Mouse (Mus musculus) midbrain, embryonic 11.5 days (tissue): Measurements from ENCODE around the gene Hkdc1. TPM values are rescaled to one million over a fixed set of nuclear protein-coding genes. Genes with fewer than 3 reads are reported as not detected.

Experiments used
- ATAC-seq: fragments of 200-750 bp; cut with Nextera tagmentation; 2 replicates; pipeline ENCODE4 v1.8.0; 2017; ENCODE audit warnings: moderate TSS enrichment, moderate library complexity; ENCODE audit not compliant: low FRiP score
- DNase-seq: peaks from one replicate; pipeline ENCODE4 v3.0.0; 2015; ENCODE audit warnings: low spot score; ENCODE audit errors: missing footprints
- H3K27ac ChIP-seq: fragments of 300-500 bp; sonication (generic); 2 replicates; pipeline ENCODE4 v1.5.1; 2014; ENCODE audit warnings: low read depth, low read length
- H3K27me3 ChIP-seq: fragments of 300-500 bp; sonication (generic); 2 replicates; pipeline ENCODE4 v1.6.1; 2014; ENCODE audit warnings: mild to moderate bottlenecking, low read length, moderate library complexity, mixed read lengths; ENCODE audit not compliant: control insufficient read depth, insufficient read depth
- H3K36me3 ChIP-seq: fragments of 300-500 bp; sonication (generic); 2 replicates; pipeline ENCODE4 v1.6.1; 2014; ENCODE audit warnings: mild to moderate bottlenecking, low read length, moderate library complexity, mixed read lengths; ENCODE audit not compliant: control insufficient read depth, insufficient read depth
- H3K4me1 ChIP-seq: fragments of 300-500 bp; sonication (generic); 2 replicates; pipeline ENCODE4 v1.6.1; 2014; ENCODE audit warnings: low read length; ENCODE audit not compliant: control insufficient read depth, insufficient read depth
- H3K4me2 ChIP-seq: fragments of 300-500 bp; sonication (generic); 2 replicates; pipeline ENCODE4 v1.6.1; 2014; ENCODE audit warnings: mild to moderate bottlenecking, moderate library complexity
- H3K4me3 ChIP-seq: fragments of 300-500 bp; sonication (generic); 2 replicates; pipeline ENCODE4 v1.5.1; 2014; ENCODE audit warnings: low read depth, low read length
- H3K9ac ChIP-seq: fragments of 300-500 bp; sonication (generic); 2 replicates; pipeline ENCODE4 v1.6.1; 2014; ENCODE audit warnings: low read length
- H3K9me3 ChIP-seq: fragments of 300-500 bp; sonication (generic); 2 replicates; pipeline ENCODE4 v1.6.1; 2016; ENCODE audit warnings: low read length; ENCODE audit not compliant: control insufficient read depth
- WGBS: fragments of 180-500 bp; shearing (Covaris S2); extraction: QIAGEN DNeasy Blood & Tissue Kit; methylation state at CpG from one replicate; pipeline ENCODE4 v1.1.7; 2014; 5-methylcytosine and 5-hydroxymethylcytosine counted together
- polyA plus RNA-seq: library from polyadenylated mRNA; unstranded; fragments of >200 nt; fragmentation: Nextera tagmentation; extraction: Ambion mirVana; gene quantifications from 2 replicates; pipeline ENCODE4 v1.2.1, GENCODE M21; 2014

Gene Hkdc1
- polyA plus RNA-seq, 1 experiment from 2014 or later = 0.11 TPM

DNA sequence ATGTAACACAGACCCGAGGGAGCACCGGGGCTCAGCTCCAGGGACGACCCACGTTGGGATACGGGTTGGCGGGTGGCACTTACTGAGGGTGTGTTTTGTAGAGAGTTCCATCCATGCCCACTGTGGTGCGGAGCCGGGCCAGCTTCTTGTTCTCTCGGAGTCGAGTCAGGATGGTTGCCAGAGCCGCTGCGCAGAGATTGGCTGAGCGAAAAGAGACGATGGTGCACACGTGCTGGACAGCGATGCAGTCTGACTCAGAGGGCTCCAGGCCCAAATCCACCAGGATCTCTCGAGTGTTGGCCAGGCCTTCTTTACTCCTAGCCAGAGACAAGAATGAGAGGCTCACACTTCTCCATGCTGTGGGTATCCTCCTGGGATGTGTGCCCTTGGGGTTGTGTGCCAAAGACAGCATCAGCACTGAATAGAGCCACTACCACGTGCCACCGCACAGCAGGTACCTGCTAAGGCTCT lies 20.6 kb downstream of the Hkdc1 start:
- no peaks in the 10 kb centered on the region for H3K27me3 ChIP-seq
- ATAC-seq (no peak), DNase-seq (no peak)
- no peaks in the 10 kb centered on the region for H3K9me3 ChIP-seq
- WGBS = 84% methylated on average over 19 of the region's 19 CpGs
- no peak overlapping the region for H3K4me3 ChIP-seq
- no peak overlapping the region for H3K4me2 ChIP-seq
- no peak overlapping the region for H3K27ac ChIP-seq
- no peaks in the 10 kb centered on the region for H3K4me1 ChIP-seq
- no peak overlapping the region for H3K9ac ChIP-seq
- H3K36me3 ChIP-seq = no peaks in the 10 kb centered on the region

DNA sequence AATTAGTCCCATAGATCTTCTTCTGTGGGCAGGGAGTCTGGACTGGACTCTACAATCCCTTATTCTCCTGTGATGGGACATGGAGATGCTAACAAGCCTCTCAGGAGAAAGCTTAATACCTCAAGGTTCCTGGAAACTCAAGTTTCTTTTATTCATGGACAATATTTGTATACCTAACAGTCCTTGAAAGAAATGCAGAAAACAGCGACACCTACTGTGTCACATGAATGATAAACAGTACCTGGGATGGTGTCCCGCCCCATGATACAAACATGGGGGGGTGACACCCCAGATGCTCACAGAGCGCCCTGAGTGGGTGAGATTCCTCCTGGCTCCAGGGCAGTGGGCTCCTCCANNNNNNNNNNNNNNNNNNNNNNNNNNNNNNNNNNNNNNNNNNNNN lies 39.3 kb downstream of the Hkdc1 start:
- Histone ChIP-seq H3K27ac (no peak overlapping the region), H3K4me1 (no peaks in the 10 kb centered on the region), H3K4me2 (no peak overlapping the region), H3K27me3 (no peaks in the 10 kb centered on the region), H3K36me3 (no peaks in the 10 kb centered on the region), H3K9me3 (no peaks in the 10 kb centered on the region), H3K9ac (no peak overlapping the region), H3K4me3 (no peak overlapping the region)
- 82% methylated on average over 3 of the region's 3 CpGs for WGBS
- ATAC-seq (no peak), DNase-seq (no peak)

DNA sequence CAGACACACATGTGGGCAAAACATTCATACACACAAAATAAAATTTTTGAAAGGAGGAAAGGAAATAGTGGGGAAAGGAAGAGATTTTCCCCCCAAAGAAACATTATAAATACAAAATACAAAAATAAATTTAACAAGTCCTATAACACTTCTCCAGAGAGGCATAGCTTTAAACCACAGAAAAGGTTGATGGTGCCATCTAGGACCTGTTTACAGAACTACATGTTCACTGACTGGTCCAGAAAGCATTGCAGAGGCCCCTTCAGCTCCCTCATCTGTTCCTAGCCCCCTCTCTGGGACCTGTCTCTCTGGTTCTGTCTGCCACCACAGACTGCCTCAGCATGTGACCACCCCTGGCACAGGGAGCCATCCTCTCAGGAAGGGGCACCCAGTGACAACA lies 41.4 kb downstream of the Hkdc1 start:
- no peaks in the 10 kb centered on the region for H3K36me3 ChIP-seq
- no peak overlapping the region for H3K4me2 ChIP-seq
- H3K4me3 ChIP-seq = no peak overlapping the region
- no peak overlapping the region for H3K27ac ChIP-seq
- H3K9ac ChIP-seq = no peak overlapping the region
- no peak for DNase-seq
- no peaks in the 10 kb centered on the region for H3K4me1 ChIP-seq
- H3K9me3 ChIP-seq = no peaks in the 10 kb centered on the region
- H3K27me3 ChIP-seq = no peaks in the 10 kb centered on the region
- ATAC-seq = no peak

DNA sequence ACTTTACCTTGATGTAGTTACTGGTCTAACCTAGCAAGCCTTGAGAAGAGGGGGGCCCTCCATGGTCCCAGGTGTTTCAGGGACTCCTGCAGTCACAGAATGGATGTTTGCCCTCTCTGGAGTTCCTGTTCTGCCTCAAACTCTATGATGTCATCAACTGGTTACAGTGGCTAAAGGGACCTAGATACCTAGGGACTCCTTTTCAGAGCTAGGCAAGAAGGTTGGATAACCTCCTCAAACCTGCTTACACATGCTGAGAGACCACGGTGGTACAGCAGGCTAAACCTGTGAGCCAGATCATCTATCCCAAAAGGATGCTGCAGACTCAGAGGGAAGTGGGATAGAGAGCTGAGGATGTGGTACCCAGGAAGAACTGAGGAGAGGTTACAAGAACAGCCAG lies 42.5 kb downstream of the Hkdc1 start, which contains the start of gene Hk1:
Gene Hk1, minus strand, starts transcription at position 101 of the 400 bp plus-strand sequence.
- DNase-seq (no peak), ATAC-seq (no peak)
- no peaks in the 10 kb centered on the region for H3K27me3 ChIP-seq
- H3K9ac ChIP-seq = no peak within 1 kb of the TSS
- no peaks in the 10 kb centered on the region for H3K4me1 ChIP-seq
- H3K27ac ChIP-seq = no peak within 1 kb of the TSS
- no peaks in the 10 kb centered on the region for H3K9me3 ChIP-seq
- no peak within 1 kb of the TSS for H3K4me3 ChIP-seq
- 91% methylated on average over 1 of the region's 1 CpGs for WGBS
- no peaks in the 10 kb centered on the region for H3K36me3 ChIP-seq
- H3K4me2 ChIP-seq = no peak within 1 kb of the TSS

DNA sequence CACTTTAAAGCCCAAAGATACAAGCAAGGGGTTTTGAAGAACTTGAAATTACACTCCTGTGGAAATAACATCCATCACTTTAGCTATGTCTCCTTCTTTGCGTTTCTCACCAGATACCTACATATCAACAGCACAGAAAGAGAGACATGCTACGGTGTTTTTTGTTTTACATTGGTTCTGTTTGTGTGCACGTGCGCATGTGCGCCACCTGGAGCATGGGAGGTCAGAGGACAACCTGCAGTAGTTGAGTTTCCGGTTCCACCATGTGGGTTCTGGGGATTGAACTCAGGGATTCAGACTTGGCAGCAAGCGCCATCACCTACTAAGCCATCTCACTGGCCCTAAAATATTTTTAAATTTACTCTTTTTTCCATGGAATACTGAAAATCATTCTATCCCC lies 63.5 kb downstream of the Hkdc1 start:
- H3K4me1 ChIP-seq = no peaks in the 10 kb centered on the region
- no peak for ATAC-seq
- 84% methylated on average over 7 of the region's 7 CpGs for WGBS

DNA sequence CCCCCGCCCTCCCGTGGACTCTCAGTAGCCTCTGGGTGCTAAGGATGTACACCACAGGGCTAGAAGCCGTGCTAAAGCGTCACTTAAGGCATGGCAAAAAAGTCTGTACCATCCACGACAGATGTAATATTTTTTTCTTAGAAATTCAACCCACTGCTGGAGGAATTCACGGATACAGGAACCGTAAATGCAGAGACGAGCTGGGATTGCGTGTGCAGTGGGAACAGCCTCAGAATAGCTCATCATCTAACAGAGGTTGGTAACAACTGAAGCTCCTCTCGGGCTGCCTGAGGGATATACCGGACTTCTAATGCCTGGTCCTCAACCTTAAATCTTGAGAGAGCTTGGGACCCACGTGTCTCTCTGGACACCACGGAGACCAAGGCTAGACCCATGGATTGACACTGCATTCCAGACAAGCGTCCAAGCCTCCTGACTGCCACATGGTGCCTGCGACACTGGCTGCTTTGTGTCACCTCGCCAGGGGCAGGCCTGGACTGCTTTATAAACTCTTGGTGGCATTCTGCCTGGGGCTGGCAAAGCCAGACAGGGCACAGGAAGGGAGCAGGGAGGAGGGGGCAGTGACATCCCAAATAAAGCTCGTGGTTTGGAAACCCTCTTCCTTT lies 66.1 kb downstream of the Hkdc1 start:
- WGBS = 85% methylated on average over 17 of the region's 17 CpGs
- H3K4me1 ChIP-seq = no peaks in the 10 kb centered on the region
- no peaks in the 10 kb centered on the region for H3K36me3 ChIP-seq
- no peak overlapping the region for H3K4me2 ChIP-seq
- no peak overlapping the region for H3K4me3 ChIP-seq
- no peak overlapping the region for H3K9ac ChIP-seq
- no peak overlapping the region for H3K27ac ChIP-seq
- H3K27me3 ChIP-seq = no peaks in the 10 kb centered on the region
- DNase-seq = no peak
- no peak for ATAC-seq
- no peaks in the 10 kb centered on the region for H3K9me3 ChIP-seq

More for the DNA sequence above, 63.5 kb downstream of the Hkdc1 start:
- no peaks in the 10 kb centered on the region for H3K27me3 ChIP-seq
- H3K9me3 ChIP-seq = no peaks in the 10 kb centered on the region
- H3K4me3 ChIP-seq = no peak overlapping the region
- DNase-seq = no peak
- H3K4me2 ChIP-seq = no peak overlapping the region
- no peaks in the 10 kb centered on the region for H3K36me3 ChIP-seq
- no peak overlapping the region for H3K9ac ChIP-seq
- H3K27ac ChIP-seq = no peak overlapping the region

DNA sequence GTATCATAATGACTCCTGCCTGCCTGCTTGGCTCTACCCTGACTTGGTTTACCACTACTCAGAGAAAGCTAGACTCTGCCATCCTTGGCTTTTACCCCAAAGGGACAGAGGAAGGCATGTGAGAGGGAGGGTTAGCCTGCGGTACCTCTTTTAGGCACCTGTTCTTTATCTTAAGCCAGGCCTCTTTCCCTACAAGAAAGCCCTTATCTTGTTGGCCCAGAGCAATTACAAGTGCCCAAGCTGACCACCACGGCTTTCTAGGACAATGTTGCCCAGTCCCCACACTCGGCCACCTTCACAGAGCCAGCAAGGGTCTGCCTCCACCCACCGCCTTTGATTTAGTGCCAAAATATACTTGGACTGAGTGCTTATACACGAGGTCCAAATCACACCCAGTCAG lies 77.1 kb downstream of the Hkdc1 start:
- no peak for DNase-seq

DNA sequence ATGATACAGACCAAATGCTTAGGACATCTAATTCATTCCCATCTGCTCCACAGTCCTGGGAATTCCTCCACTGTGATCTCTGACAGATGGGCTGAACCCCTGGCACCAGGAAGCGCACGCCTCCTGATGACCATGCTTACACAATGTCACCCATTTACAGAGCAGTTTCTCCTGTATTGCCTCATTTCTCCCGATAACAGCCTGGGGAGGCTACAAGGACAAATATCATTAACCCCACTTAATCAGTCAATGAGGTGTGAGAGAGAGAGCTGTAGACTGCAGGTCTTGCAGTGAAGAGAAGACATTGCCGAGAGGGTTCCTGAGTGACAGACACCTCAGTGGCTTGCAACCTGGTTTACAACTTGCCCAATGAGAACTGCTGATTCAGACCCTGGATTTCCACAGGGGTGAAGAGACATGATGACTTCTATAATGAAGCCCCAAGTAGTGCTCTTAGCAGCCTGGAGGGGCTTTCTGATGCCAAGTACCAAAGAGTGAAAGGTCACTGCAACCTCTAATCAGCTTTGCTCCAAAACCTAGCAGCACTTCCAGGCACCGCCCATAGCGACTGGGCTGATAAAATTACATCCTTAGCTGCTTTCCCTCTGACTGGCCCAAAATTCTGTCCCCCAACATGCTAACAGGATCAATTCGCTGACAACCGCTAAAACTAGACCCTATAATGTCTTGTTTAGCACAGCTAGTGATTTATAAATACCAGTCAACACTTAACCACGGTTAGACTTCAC lies 78.1 kb downstream of the Hkdc1 start:
- Histone ChIP-seq H3K27ac (no peak overlapping the region), H3K4me3 (no peak overlapping the region), H3K4me2 (no peak overlapping the region), H3K36me3 (no peaks in the 10 kb centered on the region), H3K9ac (no peak overlapping the region), H3K9me3 (no peaks in the 10 kb centered on the region), H3K4me1 (peaks cover 8% of the 10 kb centered on the region), H3K27me3 (no peaks in the 10 kb centered on the region)
- DNase-seq (no peak), ATAC-seq (no peak)
- WGBS = 82% methylated on average over 9 of the region's 9 CpGs

More for the DNA sequence above, 77.1 kb downstream of the Hkdc1 start:
- Histone ChIP-seq H3K27me3 (no peaks in the 10 kb centered on the region), H3K4me2 (no peak overlapping the region), H3K36me3 (no peaks in the 10 kb centered on the region), H3K9me3 (no peaks in the 10 kb centered on the region), H3K4me1 (peaks cover 4% of the 10 kb centered on the region; the same call in 1 of the 2 replicates), H3K27ac (no peak overlapping the region), H3K9ac (no peak overlapping the region), H3K4me3 (no peak overlapping the region)
- ATAC-seq = no peak
- WGBS = 81% methylated on average over 5 of the region's 5 CpGs

DNA sequence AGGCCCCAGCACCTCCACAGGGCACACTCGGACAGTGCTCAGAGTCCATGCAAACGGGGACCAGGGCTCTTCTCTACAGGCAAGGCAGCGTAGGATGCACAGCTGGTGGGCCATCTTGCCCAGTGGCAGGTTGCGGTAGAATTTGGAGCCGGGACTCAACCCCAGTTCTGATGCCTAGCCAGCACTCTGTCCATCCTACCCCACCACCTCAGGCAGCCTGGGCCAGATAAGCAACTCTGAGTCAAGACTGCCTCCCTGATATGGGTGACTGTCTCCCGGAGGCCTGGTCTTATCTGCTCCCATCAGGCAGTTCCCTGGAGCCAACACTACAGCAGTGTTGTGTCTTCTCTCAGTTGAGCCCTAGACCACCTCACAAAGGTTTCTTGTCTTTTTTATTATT lies 79.8 kb downstream of the Hkdc1 start:
- WGBS = 82% methylated on average over 6 of the region's 6 CpGs
- peaks cover 13% of the 10 kb centered on the region for H3K4me1 ChIP-seq
- no peak for DNase-seq
- H3K36me3 ChIP-seq = no peaks in the 10 kb centered on the region
- H3K27me3 ChIP-seq = no peaks in the 10 kb centered on the region
- H3K4me2 ChIP-seq = no peak overlapping the region
- no peak overlapping the region for H3K9ac ChIP-seq
- no peak overlapping the region for H3K4me3 ChIP-seq
- no peak overlapping the region for H3K27ac ChIP-seq
- no peaks in the 10 kb centered on the region for H3K9me3 ChIP-seq
- ATAC-seq = no peak
